Mouse (Mus musculus) lung, embryonic 16.5 days (tissue): ENCODE results near the gene Twf1. TPM values are rescaled to one million over a fixed set of nuclear protein-coding genes. Genes with fewer than 3 reads are reported as not detected.

ENCODE experiments used
- ATAC-seq: fragments of 200-750 bp; cut with Nextera tagmentation; 2 replicates; pipeline ENCODE4 v1.8.0; 2017; ENCODE audit warnings: low read depth, mild to moderate bottlenecking, moderate library complexity
- H3K27ac ChIP-seq: fragments of 300-500 bp; sonication (generic); 2 replicates; pipeline ENCODE4 v1.5.1; 2014; ENCODE audit warnings: mild to moderate bottlenecking, control low read depth, low read length
- H3K27me3 ChIP-seq: fragments of 300-500 bp; sonication (generic); 2 replicates; pipeline ENCODE4 v1.6.1; 2014; ENCODE audit warnings: low read depth, low read length, mixed read lengths; ENCODE audit not compliant: control insufficient read depth, insufficient read depth
- H3K36me3 ChIP-seq: fragments of 300-500 bp; sonication (generic); 2 replicates; pipeline ENCODE4 v1.6.1; 2014; ENCODE audit warnings: low read length; ENCODE audit not compliant: control insufficient read depth, insufficient read depth
- H3K4me1 ChIP-seq: fragments of 300-500 bp; sonication (generic); replicated peaks from 2 replicates; pipeline ENCODE4 v1.6.1; 2014; ENCODE audit warnings: low read length, mixed read lengths; ENCODE audit not compliant: control insufficient read depth, insufficient read depth
- H3K4me2 ChIP-seq: fragments of 300-500 bp; sonication (generic); 2 replicates; pipeline ENCODE4 v1.6.1; 2014; ENCODE audit warnings: low read depth, low read length, control low read depth
- H3K4me3 ChIP-seq: fragments of 300-500 bp; sonication (generic); 2 replicates; pipeline ENCODE4 v1.5.1; 2014; ENCODE audit warnings: mild to moderate bottlenecking, low read length, control low read depth
- H3K9ac ChIP-seq: fragments of 300-500 bp; sonication (generic); 2 replicates; pipeline ENCODE4 v1.6.1; 2014; ENCODE audit warnings: low read length, control low read depth
- H3K9me3 ChIP-seq: fragments of 300-500 bp; sonication (generic); 2 replicates; pipeline ENCODE4 v1.6.1; 2016; ENCODE audit warnings: low read length; ENCODE audit not compliant: control insufficient read depth
- WGBS: fragments of 180-500 bp; shearing (Covaris S2); extraction: QIAGEN DNeasy Blood & Tissue Kit; methylation state at CpG from one replicate; pipeline ENCODE4 v1.1.7; 2014; 5-methylcytosine and 5-hydroxymethylcytosine counted together
- polyA plus RNA-seq: library from polyadenylated mRNA; unstranded; fragments of >200 nt; fragmentation: Nextera tagmentation; extraction: Ambion mirVana; gene quantifications from 2 replicates; pipeline ENCODE4 v1.2.1, GENCODE M21; 2015

Gene Twf1
- polyA plus RNA-seq, 1 experiment from 2014 or later = 83.1 TPM

- H3K27me3 ChIP-seq = no peaks in the 10 kb centered on the region
- 16% methylated on average over 7 of the region's 7 CpGs for WGBS
- H3K9ac ChIP-seq = no peak overlapping the region
- H3K4me3 ChIP-seq = no peak overlapping the region
- no peaks in the 10 kb centered on the region for H3K9me3 ChIP-seq
- H3K4me1 ChIP-seq = no peaks in the 10 kb centered on the region
- no peak overlapping the region for H3K4me2 ChIP-seq
- H3K27ac ChIP-seq = no peak overlapping the region
- peak; percentile 57 for ATAC-seq
- peaks cover 8% of the 10 kb centered on the region; the same call in 1 of the 2 replicates for H3K36me3 ChIP-seq
Observed at GRCm38 (mm10) chr15:94557442-94557841, 32.2 kb downstream of the Twf1 start.

GRCm38 (mm10) chr15:94553536-94553935, 36.2 kb downstream of the Twf1 start:
- WGBS = 87% methylated on average over 9 of the region's 9 CpGs

GRCm38 (mm10) chr15:94544844-94545243, 44.8 kb downstream of the Twf1 start:
- Histone ChIP-seq H3K4me2 (no peak overlapping the region), H3K27ac (no peak overlapping the region), H3K27me3 (no peaks in the 10 kb centered on the region), H3K4me1 (peaks cover 4% of the 10 kb centered on the region), H3K9me3 (no peaks in the 10 kb centered on the region; the same call in 1 of the 2 replicates), H3K36me3 (no peaks in the 10 kb centered on the region), H3K4me3 (no peak overlapping the region), H3K9ac (no peak overlapping the region)
- WGBS = 71% methylated on average over 4 of the region's 4 CpGs
- no peak for ATAC-seq

More at GRCm38 (mm10) chr15:94553536-94553935, 36.2 kb downstream of the Twf1 start:
- Histone ChIP-seq H3K27me3 (no peaks in the 10 kb centered on the region), H3K9me3 (no peaks in the 10 kb centered on the region; the same call in 1 of the 2 replicates), H3K4me1 (no peaks in the 10 kb centered on the region), H3K27ac (no peak overlapping the region), H3K9ac (no peak overlapping the region), H3K4me3 (no peak overlapping the region), H3K36me3 (peaks cover 6% of the 10 kb centered on the region; the same call in 1 of the 2 replicates), H3K4me2 (no peak overlapping the region)
- no peak for ATAC-seq

- peak overlapping the region; percentile 85 for H3K27ac ChIP-seq
- 36% methylated on average over 9 of the region's 9 CpGs for WGBS
Observed at GRCm38 (mm10) chr15:94544052-94544636, 45.5 kb downstream of the Twf1 start.

GRCm38 (mm10) chr15:94543409-94544051, 46.2 kb downstream of the Twf1 start, which contains the start of the genes Pus7l and Irak4:
Gene Pus7l, minus strand, starts transcription at chr15:94543547.
Gene Irak4, plus strand, starts transcription at chr15:94543643.
- under 1% methylated on average over 45 of the region's 45 CpGs for WGBS
- ATAC-seq = peak; percentile 99
- H3K4me1 ChIP-seq = peaks cover 4% of the 10 kb centered on the region
- peak within 1 kb of the TSS; percentile 85 for H3K27ac ChIP-seq
- no peaks in the 10 kb centered on the region for H3K9me3 ChIP-seq
- H3K27me3 ChIP-seq = no peaks in the 10 kb centered on the region
- peak within 1 kb of the TSS; percentile 85 for H3K4me2 ChIP-seq
- no peaks in the 10 kb centered on the region for H3K36me3 ChIP-seq
- peak within 1 kb of the TSS; percentile 84 for H3K4me3 ChIP-seq
- H3K9ac ChIP-seq = peak within 1 kb of the TSS; percentile 82

More at GRCm38 (mm10) chr15:94544052-94544636, 45.5 kb downstream of the Twf1 start:
- Histone ChIP-seq H3K9me3 (no peaks in the 10 kb centered on the region), H3K4me2 (peak overlapping the region; percentile 85), H3K9ac (peak overlapping the region; percentile 82), H3K27me3 (no peaks in the 10 kb centered on the region), H3K36me3 (no peaks in the 10 kb centered on the region), H3K4me3 (peak overlapping the region; percentile 84), H3K4me1 (peaks cover 4% of the 10 kb centered on the region)
- ATAC-seq = no peak

- ATAC-seq = peak; percentile 85
- Histone ChIP-seq H3K9me3 (no peaks in the 10 kb centered on the region), H3K36me3 (0 out of 2 replicates have a peak, but pooled peaks cover 2% of the 10 kb centered on the region), H3K4me3 (peak overlapping the region; percentile 84), H3K27me3 (no peaks in the 10 kb centered on the region), H3K27ac (no peak overlapping the region), H3K4me2 (peak overlapping the region; percentile 85), H3K9ac (peak overlapping the region; percentile 82), H3K4me1 (peaks cover 4% of the 10 kb centered on the region)
- 4% methylated on average over 22 of the region's 22 CpGs for WGBS
Observed at GRCm38 (mm10) chr15:94542567-94543408, 46.9 kb downstream of the Twf1 start.

- no peak overlapping the region for H3K27ac ChIP-seq
- WGBS = 84% methylated on average over 3 of the region's 3 CpGs
- ATAC-seq = no peak
- H3K27me3 ChIP-seq = no peaks in the 10 kb centered on the region
- H3K36me3 ChIP-seq = 0 out of 2 replicates have a peak, but pooled peaks cover 2% of the 10 kb centered on the region
- no peak overlapping the region for H3K4me3 ChIP-seq
- H3K9me3 ChIP-seq = no peaks in the 10 kb centered on the region
- peaks cover 4% of the 10 kb centered on the region for H3K4me1 ChIP-seq
- no peak overlapping the region for H3K4me2 ChIP-seq
- H3K9ac ChIP-seq = no peak overlapping the region
Observed at GRCm38 (mm10) chr15:94539296-94539695, 50.4 kb downstream of the Twf1 start.

- ATAC-seq = no peak
- H3K4me1 ChIP-seq = no peaks in the 10 kb centered on the region
- H3K4me2 ChIP-seq = no peak overlapping the region
- H3K27ac ChIP-seq = no peak overlapping the region
- no peaks in the 10 kb centered on the region for H3K27me3 ChIP-seq
- 78% methylated on average over 7 of the region's 7 CpGs for whole genome bisulfite sequencing
- no peaks in the 10 kb centered on the region for H3K9me3 ChIP-seq
- H3K9ac ChIP-seq = no peak overlapping the region
- H3K36me3 ChIP-seq = 0 out of 2 replicates have a peak, but pooled peaks cover 2% of the 10 kb centered on the region
- H3K4me3 ChIP-seq = no peak overlapping the region
Observed at GRCm38 (mm10) chr15:94535521-94535920, 54.2 kb downstream of the Twf1 start.

DNA sequence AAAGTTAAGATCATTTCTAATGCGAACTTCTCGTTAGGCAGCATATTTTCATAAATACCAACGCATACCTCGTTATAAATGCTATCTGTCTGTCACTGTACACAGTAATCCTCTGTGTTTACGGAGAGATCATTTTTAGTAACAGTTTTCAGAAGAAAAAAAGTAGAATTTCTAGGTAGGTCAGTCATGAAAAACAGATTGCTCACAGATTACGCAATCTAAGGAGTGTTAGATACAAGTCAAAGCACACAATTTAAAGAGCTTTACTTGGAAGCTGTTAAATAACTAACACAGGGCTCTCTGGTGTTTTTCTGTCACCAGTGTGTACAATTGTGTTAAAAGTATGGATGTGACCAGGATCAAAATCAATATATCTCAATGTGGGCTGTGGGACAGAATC, 56.7 kb downstream of the Twf1 start:
- no peak for ATAC-seq
- Histone ChIP-seq H3K4me2 (no peak overlapping the region), H3K9ac (no peak overlapping the region), H3K27me3 (no peaks in the 10 kb centered on the region), H3K4me3 (no peak overlapping the region), H3K27ac (no peak overlapping the region), H3K4me1 (no peaks in the 10 kb centered on the region), H3K9me3 (no peaks in the 10 kb centered on the region), H3K36me3 (no peaks in the 10 kb centered on the region)
- WGBS = 81% methylated on average over 6 of the region's 6 CpGs
